Mouse (Mus musculus) monocyte, adult 5-6 weeks (primary cell): ENCODE results near the gene Ccnc. TPM values are rescaled to one million over a fixed set of nuclear protein-coding genes. Genes with fewer than 3 reads are reported as not detected.
"Not testable (repeated sequence)": the region's sequence is repeated elsewhere in the genome, so short reads cannot be mapped to it uniquely, and the experiment has no call there.

Source experiments
- ATAC-seq: fragments of 153-309, 156-312 bp; replicated peaks from 2 replicates; pipeline ENCODE4 v1.8.0; 2017; ENCODE audit warnings: mild to moderate bottlenecking; ENCODE audit not compliant: low TSS enrichment, insufficient number of reproducible peaks, severe bottlenecking, poor library complexity, low FRiP score
- total RNA-seq: library from RNA; stranded (forward); fragments of 200-1000, 200-491, 200-594 nt; gene quantifications from 3 replicates; pipeline ENCODE4 v1.2.3, GENCODE M21; 2017

The Ccnc gene
- total RNA-seq, 1 experiment from 2014 or later = 31.3 TPM

GRCm38 (mm10) chr4:21712147-21712546 lies 15.4 kb upstream of the Ccnc start:
- ATAC-seq = peak; percentile 56; the same call in 1 of the 2 replicates

- ATAC-seq = no peak
Observed at GRCm38 (mm10) chr4:21722752-21723334, 4.7 kb upstream of the Ccnc start.

- ATAC-seq = peak; percentile 51
Observed at GRCm38 (mm10) chr4:21726912-21727614, 438 bp upstream of the Ccnc start.

GRCm38 (mm10) chr4:21739169-21739568 lies 11.7 kb downstream of the Ccnc start:
- no peak for ATAC-seq

GRCm38 (mm10) chr4:21744142-21744541 lies 16.6 kb downstream of the Ccnc start:
- not testable (repeated sequence) for ATAC-seq

GRCm38 (mm10) chr4:21745723-21746122 lies 18.2 kb downstream of the Ccnc start:
- no peak for ATAC-seq

- peak; percentile 97 for ATAC-seq
Observed at GRCm38 (mm10) chr4:21755123-21755789, 27.8 kb downstream of the Ccnc start.

- no peak for ATAC-seq
Observed at GRCm38 (mm10) chr4:21758860-21759259, 31.4 kb downstream of the Ccnc start.

- ATAC-seq = no peak
Observed at GRCm38 (mm10) chr4:21761416-21762160, 34.1 kb downstream of the Ccnc start.

- ATAC-seq = no peak
Observed at GRCm38 (mm10) chr4:21763827-21764226, 36.3 kb downstream of the Ccnc start.

GRCm38 (mm10) chr4:21766171-21766862 lies 38.8 kb downstream of the Ccnc start:
- ATAC-seq = 0 out of 2 replicates have a peak, but pooled peaks have one; percentile 14

GRCm38 (mm10) chr4:21766863-21767304 lies 39.4 kb downstream of the Ccnc start, which contains the start of the genes Usp45 and Tstd3:
TSS of gene Usp45 (plus strand) at chr4:21767156.
TSS of gene Tstd3 (minus strand) at chr4:21767212.
- ATAC-seq = peak; percentile 99

GRCm38 (mm10) chr4:21771064-21771463 lies 43.6 kb downstream of the Ccnc start:
- ATAC-seq = no peak

GRCm38 (mm10) chr4:21772306-21772705 lies 44.8 kb downstream of the Ccnc start:
- ATAC-seq = no peak

- ATAC-seq = peak; percentile 93
Observed at GRCm38 (mm10) chr4:21776091-21776945, 48.8 kb downstream of the Ccnc start.

- 0 out of 2 replicates have a peak, but pooled peaks have one; percentile 33 for ATAC-seq
Observed at GRCm38 (mm10) chr4:21776946-21777265, 49.4 kb downstream of the Ccnc start.

GRCm38 (mm10) chr4:21780816-21781726 lies 53.6 kb downstream of the Ccnc start:
- ATAC-seq = no peak
